Mouse (Mus musculus) T-helper 1 cell (primary cell): ENCODE measurements around the gene Slc25a13.

Experiments used
- in situ Hi-C: fragments of 300-600 bp; cut with MboI, MseI; formaldehyde crosslinking; loops from one replicate; pipeline ENCODE4 v1.15.1; 2025; ENCODE audit warnings: high pct_unique_total_duplicates

The Slc25a13 gene

GRCm38 (mm10) chr6:6120841-6121240 lies 96.1 kb downstream of the Slc25a13 start:
- in situ Hi-C loops, result no loop called here

- in situ Hi-C loops, result no loop called here
Observed at GRCm38 (mm10) chr6:6115771-6116170, 101.2 kb downstream of the Slc25a13 start.

- in situ Hi-C loops, result no loop called here
Observed at GRCm38 (mm10) chr6:6113776-6114175, 103.2 kb downstream of the Slc25a13 start.

- in situ Hi-C loops, result no loop called here
Observed at GRCm38 (mm10) chr6:6112767-6113528, 104.0 kb downstream of the Slc25a13 start.

GRCm38 (mm10) chr6:6107419-6107966 lies 109.5 kb downstream of the Slc25a13 start:
- in situ Hi-C loops, result no loop called here

DNA sequence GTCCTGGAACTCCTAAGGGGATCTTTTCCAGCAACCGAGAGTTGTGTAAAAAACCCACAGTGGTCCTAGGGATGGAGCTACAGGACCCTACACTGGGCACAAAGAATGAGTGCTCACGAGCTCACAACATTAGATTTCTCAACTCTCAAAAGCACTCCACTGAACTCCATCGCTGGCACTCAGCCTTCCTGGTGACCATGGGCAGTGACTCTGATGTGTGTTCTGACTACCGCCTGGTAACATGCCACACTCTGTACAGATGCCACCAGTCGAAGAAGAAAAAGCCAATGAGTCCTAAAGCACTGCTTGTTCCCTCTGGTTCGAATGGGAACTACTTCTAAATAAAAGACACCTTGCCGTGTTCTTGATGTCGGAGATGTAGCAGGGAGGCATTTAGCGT lies 111.4 kb downstream of the Slc25a13 start:
- in situ Hi-C loops, result no loop called here

- in situ Hi-C loops, result no loop called here
Observed at GRCm38 (mm10) chr6:6103469-6103868, 113.5 kb downstream of the Slc25a13 start.

GRCm38 (mm10) chr6:6101605-6102004 lies 115.4 kb downstream of the Slc25a13 start:
- in situ Hi-C loops, result no loop called here

DNA sequence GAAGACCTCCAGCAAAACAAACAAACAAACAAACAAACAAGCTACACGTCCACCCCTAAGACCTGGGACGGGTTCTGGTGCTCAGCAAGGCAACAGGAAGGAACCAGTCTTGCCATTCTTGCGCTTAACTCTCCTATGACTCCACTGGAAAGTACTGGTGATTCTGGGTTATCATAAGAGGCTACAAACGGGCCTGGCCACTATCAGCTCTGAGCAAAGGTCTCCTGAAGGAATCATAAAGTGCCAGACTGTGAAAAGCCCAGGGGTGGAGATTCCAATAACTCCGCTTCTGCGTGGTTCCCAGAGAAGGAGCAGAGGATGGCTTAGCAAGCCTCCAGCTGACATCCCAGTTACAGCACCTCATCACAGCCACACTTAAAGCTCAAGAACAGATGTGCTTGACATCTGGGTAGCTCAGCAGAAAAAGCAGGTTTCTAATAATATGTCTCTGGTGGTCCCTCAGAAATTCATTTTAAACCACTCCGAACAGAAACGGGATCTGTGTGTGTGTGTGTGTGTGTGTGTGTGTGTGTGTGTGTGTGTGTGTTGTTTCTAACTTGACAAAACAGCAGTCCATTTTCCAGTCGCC lies 116.0 kb downstream of the Slc25a13 start:
- in situ Hi-C loops, result no loop called here

DNA sequence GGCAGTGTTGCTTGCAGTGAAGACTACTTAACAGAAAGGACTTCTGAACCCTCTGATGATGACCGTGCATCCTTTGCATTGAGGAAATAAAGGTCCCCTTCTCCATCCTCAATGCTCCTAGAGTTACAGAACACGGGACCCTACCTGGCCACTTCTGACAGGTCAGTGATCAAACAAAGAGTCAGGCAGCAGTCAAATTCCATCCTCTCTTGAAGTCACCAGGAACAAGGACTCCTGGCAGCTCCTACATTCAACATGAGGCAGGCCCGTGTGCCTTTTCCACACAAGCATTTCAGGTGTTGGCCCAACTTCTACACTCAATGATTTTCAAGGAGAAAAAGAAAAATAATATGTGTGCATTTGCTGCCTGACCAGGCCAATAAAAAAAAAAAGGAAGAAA lies 123.0 kb downstream of the Slc25a13 start:
- in situ Hi-C loops, result no loop called here

- in situ Hi-C loops, result no loop called here
Observed at GRCm38 (mm10) chr6:6093522-6093921, 123.5 kb downstream of the Slc25a13 start.

GRCm38 (mm10) chr6:6092497-6092896 lies 124.5 kb downstream of the Slc25a13 start:
- in situ Hi-C loops, result no loop called here

DNA sequence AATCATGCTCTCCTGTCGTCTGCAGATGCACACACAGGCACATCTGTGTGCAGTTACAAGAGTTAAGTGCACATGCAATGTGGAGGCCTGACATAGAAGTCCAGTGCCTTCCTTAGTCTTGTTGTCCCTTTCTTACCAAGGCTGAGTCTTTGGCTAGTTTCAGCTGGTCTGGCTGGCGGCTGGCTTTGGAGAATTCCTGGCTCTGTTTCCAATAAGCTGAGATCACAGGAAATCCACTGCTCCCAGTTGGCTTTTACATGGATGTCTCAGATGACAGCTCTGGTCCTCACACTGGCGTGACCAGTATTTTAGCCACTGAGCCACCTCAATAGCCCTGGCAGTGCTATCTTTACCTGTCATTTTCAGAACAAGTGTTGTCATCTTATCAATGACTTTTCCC lies 126.0 kb downstream of the Slc25a13 start:
- in situ Hi-C loops, result no loop called here

DNA sequence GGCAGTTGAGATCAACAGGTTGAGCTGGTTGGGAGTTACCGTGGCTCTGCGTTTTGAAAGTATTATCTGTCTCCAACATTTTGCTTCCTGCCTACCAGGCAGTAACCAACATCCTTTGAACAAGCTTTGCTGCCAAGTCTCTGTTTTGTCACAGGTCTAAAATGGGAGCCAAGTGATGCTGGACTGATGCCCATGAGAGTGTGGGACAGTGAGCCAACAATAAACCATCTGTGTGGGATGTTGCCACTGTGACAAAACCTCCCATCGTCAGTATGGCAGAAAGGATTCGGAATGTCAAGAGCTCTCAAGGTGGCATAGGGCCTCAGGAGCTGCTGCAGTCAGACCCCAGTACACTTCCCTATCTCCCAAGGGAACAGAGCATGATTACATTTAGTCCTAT lies 128.8 kb downstream of the Slc25a13 start:
- in situ Hi-C loops, result no loop called here

GRCm38 (mm10) chr6:6080484-6080883 lies 136.5 kb downstream of the Slc25a13 start:
- in situ Hi-C loops, result no loop called here

DNA sequence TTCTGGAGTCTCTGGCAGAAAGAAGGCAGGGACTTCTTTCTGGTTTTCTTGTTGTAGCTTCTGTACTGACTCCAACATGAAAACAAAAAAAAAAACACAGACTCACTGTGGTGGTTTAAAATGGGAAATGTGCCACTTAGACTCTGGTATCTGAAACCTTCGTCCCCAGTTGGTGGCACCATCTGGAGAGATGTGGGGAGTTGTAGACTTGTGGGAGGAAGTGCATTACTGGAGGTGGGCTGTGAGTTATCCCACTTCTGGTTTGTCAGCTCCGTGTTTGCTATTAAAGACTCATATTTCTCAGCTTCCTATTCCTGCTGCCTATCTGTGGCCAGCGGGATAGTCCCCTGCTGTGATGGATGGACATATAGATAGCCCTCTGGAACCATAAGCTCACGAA lies 139.7 kb downstream of the Slc25a13 start:
- in situ Hi-C loops, result no loop called here

DNA sequence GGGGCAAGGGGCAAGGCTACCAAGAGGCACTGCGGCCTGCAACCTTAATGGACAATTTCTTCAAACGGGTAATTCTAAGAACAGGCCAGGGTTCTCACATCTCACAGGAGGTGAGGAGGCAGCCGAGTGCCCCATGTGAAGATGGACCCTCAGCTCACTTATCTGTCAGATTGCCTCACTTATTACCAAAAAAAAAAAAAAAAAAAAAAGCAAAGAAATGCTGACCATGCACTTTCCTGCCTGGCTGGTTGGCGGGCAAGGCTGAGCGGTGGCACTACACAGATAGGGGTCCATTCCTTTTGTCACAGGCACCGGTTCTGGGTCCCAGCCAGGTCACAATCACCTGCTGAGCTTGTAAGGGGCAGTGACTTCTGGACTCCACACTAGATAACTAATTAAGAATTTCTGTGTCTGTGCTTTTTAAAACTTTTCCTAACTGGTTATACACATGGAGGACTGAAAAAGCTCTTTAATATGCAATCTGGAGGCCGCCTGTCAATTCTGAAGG lies 141.0 kb downstream of the Slc25a13 start:
- in situ Hi-C loops, result no loop called here

- in situ Hi-C loops, result no loop called here
Observed at GRCm38 (mm10) chr6:6071038-6071437, 145.9 kb downstream of the Slc25a13 start.

- in situ Hi-C loops, result no loop called here
Observed at GRCm38 (mm10) chr6:6070015-6070414, 147.0 kb downstream of the Slc25a13 start.

GRCm38 (mm10) chr6:6067201-6067600 lies 149.8 kb downstream of the Slc25a13 start:
- in situ Hi-C loops, result loop anchor here (5.0 kb wide), 1 partner anchor 1795 kb away; no protein-coding TSS in a partner anchor

DNA sequence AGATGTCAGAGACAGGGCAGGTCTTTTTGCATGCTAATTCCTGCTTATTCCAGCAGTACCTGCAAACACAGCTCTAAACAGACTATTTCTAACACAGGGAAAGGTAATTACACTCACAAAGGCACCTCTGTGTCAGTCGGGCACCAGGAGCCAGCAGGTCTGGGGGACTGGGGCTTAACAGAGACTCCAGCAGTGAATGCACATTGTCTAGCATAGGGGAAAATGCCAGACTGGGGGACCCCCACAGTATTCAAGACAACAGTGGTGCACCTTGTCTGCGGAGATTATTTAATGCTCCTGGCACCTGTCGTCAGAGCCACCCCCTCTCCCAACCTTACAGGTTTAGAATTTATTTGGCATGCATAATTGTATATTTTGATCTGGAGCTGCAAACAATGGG lies 158.4 kb downstream of the Slc25a13 start:
- in situ Hi-C loops, result no loop called here

- in situ Hi-C loops, result no loop called here
Observed at GRCm38 (mm10) chr6:6053946-6054345, 163.0 kb downstream of the Slc25a13 start.

GRCm38 (mm10) chr6:6052696-6053095 lies 164.3 kb downstream of the Slc25a13 start:
- in situ Hi-C loops, result no loop called here
